Mouse (Mus musculus) liver, embryonic 12.5 days (tissue): ENCODE results near the gene Fbln2. TPM values are rescaled to one million over a fixed set of nuclear protein-coding genes. Genes with fewer than 3 reads are reported as not detected.

Experiments
- ATAC-seq: fragments of 200-750 bp; cut with Nextera tagmentation; 2 replicates; pipeline ENCODE4 v1.8.0; 2017; ENCODE audit warnings: moderate number of reproducible peaks, mild to moderate bottlenecking, moderate library complexity
- H3K27ac ChIP-seq: fragments of 300-500 bp; sonication (generic); 2 replicates; pipeline ENCODE4 v1.5.1; 2016; ENCODE audit warnings: mild to moderate bottlenecking
- H3K27me3 ChIP-seq: fragments of 300-500 bp; sonication (generic); replicated peaks from 2 replicates; pipeline ENCODE4 v1.6.1; 2016; ENCODE audit warnings: mild to moderate bottlenecking, moderate library complexity
- H3K36me3 ChIP-seq: fragments of 300-500 bp; sonication (generic); 2 replicates; pipeline ENCODE4 v1.6.1; 2016; ENCODE audit warnings: mild to moderate bottlenecking, moderate library complexity
- H3K4me1 ChIP-seq: fragments of 300-500 bp; sonication (generic); 2 replicates; pipeline ENCODE4 v1.6.1; 2016
- H3K4me2 ChIP-seq: fragments of 300-500 bp; sonication (generic); 2 replicates; pipeline ENCODE4 v1.6.1; 2016; ENCODE audit warnings: mild to moderate bottlenecking, moderate library complexity
- H3K4me3 ChIP-seq: fragments of 300-500 bp; sonication (generic); 2 replicates; pipeline ENCODE4 v1.5.1; 2016; ENCODE audit warnings: mild to moderate bottlenecking, moderate library complexity
- H3K9ac ChIP-seq: fragments of 300-500 bp; sonication (generic); 2 replicates; pipeline ENCODE4 v1.6.1; 2016; ENCODE audit warnings: mild to moderate bottlenecking, moderate library complexity
- H3K9me3 ChIP-seq: fragments of 300-500 bp; sonication (generic); replicated peaks from 2 replicates; pipeline ENCODE4 v1.6.1; 2016; ENCODE audit warnings: mild to moderate bottlenecking, moderate library complexity
- WGBS: fragments of 180-500 bp; shearing (Covaris S2); methylation state at CpG from one replicate; pipeline ENCODE4 v1.1.7; 2016; ENCODE audit not compliant: insufficient replicate concordance; 5-methylcytosine and 5-hydroxymethylcytosine counted together
- polyA plus RNA-seq: library from polyadenylated mRNA; unstranded; fragments of >200 nt; fragmentation: Nextera tagmentation; extraction: Ambion mirVana; gene quantifications from 2 replicates; pipeline ENCODE4 v1.2.1, GENCODE M21; 2016

The Fbln2 gene
- polyA plus RNA-seq, 1 experiment from 2014 or later = 15.9 TPM

- Histone ChIP-seq H3K9me3 (no peaks in the 10 kb centered on the region), H3K27ac (no peak overlapping the region), H3K4me1 (no peaks in the 10 kb centered on the region), H3K27me3 (peaks cover 26% of the 10 kb centered on the region), H3K4me3 (no peak overlapping the region), H3K9ac (no peak overlapping the region), H3K36me3 (no peaks in the 10 kb centered on the region), H3K4me2 (no peak overlapping the region)
- ATAC-seq = no peak
- WGBS = 53% methylated on average over 1 of the region's 1 CpGs
Observed at GRCm38 (mm10) chr6:91301839-91302238, 89.6 kb downstream of the Fbln2 start.

GRCm38 (mm10) chr6:91302337-91302736, 90.1 kb downstream of the Fbln2 start:
- Histone ChIP-seq H3K4me1 (no peaks in the 10 kb centered on the region), H3K9ac (no peak overlapping the region), H3K27ac (no peak overlapping the region), H3K4me2 (no peak overlapping the region), H3K9me3 (no peaks in the 10 kb centered on the region), H3K4me3 (no peak overlapping the region), H3K27me3 (peaks cover 22% of the 10 kb centered on the region), H3K36me3 (no peaks in the 10 kb centered on the region)
- WGBS = 65% methylated on average over 3 of the region's 3 CpGs
- ATAC-seq = no peak

- Histone ChIP-seq H3K27ac (no peak overlapping the region), H3K4me1 (no peaks in the 10 kb centered on the region), H3K36me3 (no peaks in the 10 kb centered on the region), H3K27me3 (peaks cover 21% of the 10 kb centered on the region), H3K9me3 (no peaks in the 10 kb centered on the region), H3K9ac (no peak overlapping the region), H3K4me2 (no peak overlapping the region), H3K4me3 (no peak overlapping the region)
- no peak for ATAC-seq
- WGBS = 52% methylated on average over 4 of the region's 4 CpGs
Observed at GRCm38 (mm10) chr6:91304172-91304571, 91.9 kb downstream of the Fbln2 start.

GRCm38 (mm10) chr6:91307972-91308371, 95.7 kb downstream of the Fbln2 start:
- Histone ChIP-seq H3K9me3 (no peaks in the 10 kb centered on the region), H3K4me2 (no peak overlapping the region), H3K9ac (no peak overlapping the region), H3K4me1 (no peaks in the 10 kb centered on the region), H3K27me3 (peaks cover 5% of the 10 kb centered on the region; the same call in 1 of the 2 replicates), H3K4me3 (no peak overlapping the region), H3K36me3 (no peaks in the 10 kb centered on the region), H3K27ac (no peak overlapping the region)
- no peak for ATAC-seq
- 25% methylated on average over 1 of the region's 1 CpGs for WGBS

GRCm38 (mm10) chr6:91311204-91311603, 98.9 kb downstream of the Fbln2 start:
- 79% methylated on average over 5 of the region's 5 CpGs for WGBS
- H3K4me3 ChIP-seq = no peak overlapping the region
- H3K4me2 ChIP-seq = no peak overlapping the region
- ATAC-seq = no peak
- H3K4me1 ChIP-seq = no peaks in the 10 kb centered on the region
- H3K9ac ChIP-seq = no peak overlapping the region
- no peak overlapping the region for H3K27ac ChIP-seq
- H3K27me3 ChIP-seq = no peaks in the 10 kb centered on the region
- H3K36me3 ChIP-seq = no peaks in the 10 kb centered on the region
- no peaks in the 10 kb centered on the region for H3K9me3 ChIP-seq

GRCm38 (mm10) chr6:91312491-91312890, 100.2 kb downstream of the Fbln2 start:
- Histone ChIP-seq H3K4me2 (no peak overlapping the region), H3K27ac (no peak overlapping the region), H3K4me3 (no peak overlapping the region), H3K9ac (no peak overlapping the region), H3K36me3 (no peaks in the 10 kb centered on the region), H3K9me3 (no peaks in the 10 kb centered on the region), H3K4me1 (no peaks in the 10 kb centered on the region), H3K27me3 (no peaks in the 10 kb centered on the region)
- WGBS = 51% methylated on average over 9 of the region's 9 CpGs
- ATAC-seq = no peak

Other genes with a start within 250 kb of the Fbln2 start
- 3.9 and 4.4 TPM in 2 replicates for gene Iqsec1, start 223.8 kb upstream of the Fbln2 start, polyA plus RNA-seq
- gene Nup210, start 95.6 kb upstream of the Fbln2 start, polyA plus RNA-seq = 54.0 and 55.6 TPM in 2 replicates
- 6.0 and 7.5 TPM in 2 replicates for gene Hdac11, start 55.8 kb upstream of the Fbln2 start, polyA plus RNA-seq
- gene Wnt7a, start 198.9 kb downstream of the Fbln2 start, polyA plus RNA-seq = 0.04 TPM in 1 of 2 replicates, not detected in the other